Mouse (Mus musculus) CH12.LX (cell line): ENCODE data around the gene A3galt2. TPM values are rescaled to one million over a fixed set of nuclear protein-coding genes. Genes with fewer than 3 reads are reported as not detected.
A peak's percentile ranks its signal among the peaks of the same experiment; 100 is the strongest.

Experiments used
- DNase-seq: peaks from one replicate; pipeline ENCODE4 v3.0.0-alpha.2; 2013; ENCODE audit errors: extremely low read depth
- H3K27ac ChIP-seq: 2 replicates; pipeline ENCODE4 v1.5.1; 2012; ENCODE audit warnings: low read depth, mild to moderate bottlenecking, control low read depth, moderate library complexity; ENCODE audit not compliant: insufficient read depth
- H3K27me3 ChIP-seq: replicated peaks from 2 replicates; pipeline ENCODE3; 2012; ENCODE audit warnings: inconsistent platforms
- H3K36me3 ChIP-seq, 2 experiments: replicated peaks in 1 of 2; 2 replicates each; pipeline versions ENCODE3 to v1.6.1; 2012; ENCODE audit warnings: inconsistent platforms in 1 of 2, low read length in 1 of 2, mild to moderate bottlenecking in 1 of 2, mixed read lengths in 1 of 2, moderate library complexity in 1 of 2; ENCODE audit not compliant: control insufficient read depth in 1 of 2, insufficient read depth in 1 of 2
- H3K4me1 ChIP-seq, 2 experiments: 2 replicates each; pipeline ENCODE4 v1.6.1; 2012; ENCODE audit warnings: inconsistent platforms in 1 of 2, moderate library complexity in 1 of 2; ENCODE audit not compliant: insufficient read depth in 2 of 2, control insufficient read depth in 1 of 2
- H3K4me2 ChIP-seq: 2 replicates; pipeline ENCODE4 v1.6.1; 2012; ENCODE audit warnings: low read depth, mild to moderate bottlenecking, control low read depth; ENCODE audit not compliant: poor library complexity, insufficient read depth, severe bottlenecking
- H3K4me3 ChIP-seq, 3 experiments: fragments of 150-350 bp in 1 of 3; sonication (generic) in 1 of 3; replicated peaks in 1 of 3; 2 replicates each; pipeline versions ENCODE3 to v1.5.1; 2011 to 2012; ENCODE audit warnings: low read depth in 2 of 3, low read length in 2 of 3, mild to moderate bottlenecking in 2 of 3, moderate library complexity in 2 of 3, control low read depth in 1 of 3, improper control_type of control experiment in 1 of 3, inconsistent platforms in 1 of 3, mixed read lengths in 1 of 3; ENCODE audit not compliant: poor library complexity in 1 of 3
- H3K79me2 ChIP-seq: replicated peaks from 2 replicates; pipeline ENCODE4 v1.6.1; 2012; ENCODE audit warnings: mild to moderate bottlenecking, moderate library complexity; ENCODE audit not compliant: control insufficient read depth, poor library complexity, insufficient read depth, severe bottlenecking; ENCODE audit errors: extremely low read depth
- H3K9ac ChIP-seq: 2 replicates; pipeline ENCODE4 v1.6.1; 2012; ENCODE audit warnings: low read depth, mild to moderate bottlenecking, control low read depth, moderate library complexity; ENCODE audit not compliant: insufficient read depth
- H3K9me3 ChIP-seq: replicated peaks from 2 replicates; pipeline ENCODE3; 2012; ENCODE audit warnings: low read length, inconsistent platforms, mixed read lengths
- CHD1 ChIP-seq: IDR thresholded peaks from 2 replicates; pipeline ENCODE4 v1.6.1; 2012; ENCODE audit warnings: low read depth, low read length, improper control_type of control experiment, inconsistent platforms
- ELF1 ChIP-seq: IDR thresholded peaks from 2 replicates; pipeline ENCODE4 v1.6.1; 2014; ENCODE audit warnings: low read depth, mild to moderate bottlenecking, inconsistent platforms, low read length, improper control_type of control experiment
- IRF4 ChIP-seq: IDR thresholded peaks from 2 replicates; pipeline ENCODE4 v1.6.1; 2014; ENCODE audit warnings: low read depth, mild to moderate bottlenecking, inconsistent platforms, low read length, improper control_type of control experiment
- JUN ChIP-seq: IDR thresholded peaks from 2 replicates; pipeline ENCODE4 v1.6.1; 2011; ENCODE audit warnings: low read depth, mild to moderate bottlenecking, low read length, improper control_type of control experiment, moderate library complexity; ENCODE audit not compliant: insufficient read depth
- MAX ChIP-seq: IDR thresholded peaks from 2 replicates; pipeline ENCODE4 v1.6.1; 2011; ENCODE audit warnings: low read length, improper control_type of control experiment
- MAZ ChIP-seq: IDR thresholded peaks from 2 replicates; pipeline ENCODE4 v1.6.1; 2012; ENCODE audit warnings: low read depth, mild to moderate bottlenecking, inconsistent platforms, low read length, improper control_type of control experiment, moderate library complexity
- MYC ChIP-seq: IDR thresholded peaks from 2 replicates; pipeline ENCODE4 v1.6.1; 2011; ENCODE audit warnings: low read depth, mild to moderate bottlenecking, improper control_type of control experiment, low read length
- NELFE ChIP-seq: IDR thresholded peaks from 2 replicates; pipeline ENCODE4 v1.6.1; 2011; ENCODE audit warnings: low read depth, low read length, improper control_type of control experiment
- PAX5 ChIP-seq: IDR thresholded peaks from 2 replicates; pipeline ENCODE4 v1.6.1; 2012; ENCODE audit warnings: low read length, inconsistent platforms, mixed read lengths
- RAD21 ChIP-seq: IDR thresholded peaks from 2 replicates; pipeline ENCODE4 v1.6.1; 2011; ENCODE audit warnings: low read depth, mild to moderate bottlenecking, low read length, improper control_type of control experiment, moderate library complexity
- SIN3A ChIP-seq: IDR thresholded peaks from 2 replicates; pipeline ENCODE4 v1.6.1; 2012; ENCODE audit warnings: low read length, improper control_type of control experiment, inconsistent platforms
- USF2 ChIP-seq: conservative IDR thresholded peaks from 2 replicates; pipeline ENCODE4 v1.6.1; 2011; ENCODE audit warnings: low read depth, low read length, improper control_type of control experiment
- ZNF384 ChIP-seq: IDR thresholded peaks from 2 replicates; pipeline ENCODE4 v1.6.1; 2012; ENCODE audit warnings: low read depth, low read length, improper control_type of control experiment, inconsistent platforms
- dilution Hi-C: fragments of 300-500 bp; cut with MboI; formaldehyde crosslinking; loops from 2 replicates; pipeline ENCODE4 v1.14.3; 2020; ENCODE audit warnings: low sequenced_read_pairs; ENCODE audit not compliant: extremely low pct_unique_long_range_greater_than_20kb, extremely low pct_ligation_motif_present
- in situ Hi-C: fragments of 300-500 bp; cut with MboI; formaldehyde crosslinking; loops from 3 replicates; pipeline ENCODE4 v1.14.3; 2019; ENCODE audit warnings: low sequenced_read_pairs, low pct_ligation_motif_present, low pct_unique_long_range_greater_than_20kb, mixed read lengths
- polyA plus RNA-seq: library from polyadenylated mRNA; unstranded; fragments of >175 nt; gene quantifications from 2 replicates; pipeline ENCODE4 v1.2.1, GENCODE M21; 2012; ENCODE audit warnings: low read depth; ENCODE audit not compliant: insufficient read length
- total RNA-seq, 2 experiments: library from RNA; depleted of rRNA; stranded (reverse); fragments of 300-350 nt in 1 of 2; fragments of >200 nt in 1 of 2; gene quantifications; 2 replicates each; pipeline ENCODE4 v1.2.3; 2012 to 2014

The A3galt2 gene
- total and polyA plus RNA-seq, 3 experiments, result 0.04 to 0.11 TPM; not detected in 1

DNA sequence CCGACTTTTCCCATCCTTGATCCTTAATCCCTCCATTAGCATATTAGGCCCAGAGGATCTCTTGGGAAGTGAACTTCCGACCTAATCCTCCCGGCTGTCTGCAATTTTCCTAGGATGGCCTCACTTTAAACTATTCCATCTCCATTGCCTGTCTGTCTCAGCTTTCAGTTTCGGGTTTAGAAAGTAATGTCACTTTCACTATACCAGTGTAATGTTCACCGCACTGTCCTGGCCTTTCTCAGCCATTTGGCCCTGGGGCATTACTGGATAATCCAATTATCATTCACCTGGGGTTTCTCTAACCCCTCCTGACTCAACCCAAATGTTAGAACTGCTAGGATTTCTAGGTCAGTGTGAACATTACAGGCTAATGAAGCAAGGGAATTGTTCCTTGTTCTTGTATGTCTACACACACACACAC, 26.7 kb upstream of the A3galt2 start:
- peaks cover 0 to 35% of the 10 kb centered on the region in 2 experiments for H3K36me3 ChIP-seq
- peaks cover 7 to 40% of the 10 kb centered on the region in 2 experiments for H3K4me1 ChIP-seq
- peak overlapping the region; percentile 70 for H3K4me2 ChIP-seq
- peaks cover 43% of the 10 kb centered on the region for H3K79me2 ChIP-seq
- DNase-seq, result no peak
- H3K9me3 ChIP-seq, result no peaks in the 10 kb centered on the region
- H3K27ac ChIP-seq, result peak overlapping the region; percentile 9; the same call in 1 of the 2 replicates
- H3K27me3 ChIP-seq, result no peaks in the 10 kb centered on the region
- H3K4me3 ChIP-seq, result peak overlapping the region; percentile 79 to 89 (median 88)
- in situ Hi-C loops (no loop called here), dilution Hi-C loops (no loop called here)
- TF ChIP-seq ELF1 (no peak), CHD1 (peak; percentile 79), MAZ (no peak), SIN3A (0 out of 2 replicates have a peak, but pooled peaks have one; percentile 6)
- peak overlapping the region; percentile 94 for H3K9ac ChIP-seq

DNA sequence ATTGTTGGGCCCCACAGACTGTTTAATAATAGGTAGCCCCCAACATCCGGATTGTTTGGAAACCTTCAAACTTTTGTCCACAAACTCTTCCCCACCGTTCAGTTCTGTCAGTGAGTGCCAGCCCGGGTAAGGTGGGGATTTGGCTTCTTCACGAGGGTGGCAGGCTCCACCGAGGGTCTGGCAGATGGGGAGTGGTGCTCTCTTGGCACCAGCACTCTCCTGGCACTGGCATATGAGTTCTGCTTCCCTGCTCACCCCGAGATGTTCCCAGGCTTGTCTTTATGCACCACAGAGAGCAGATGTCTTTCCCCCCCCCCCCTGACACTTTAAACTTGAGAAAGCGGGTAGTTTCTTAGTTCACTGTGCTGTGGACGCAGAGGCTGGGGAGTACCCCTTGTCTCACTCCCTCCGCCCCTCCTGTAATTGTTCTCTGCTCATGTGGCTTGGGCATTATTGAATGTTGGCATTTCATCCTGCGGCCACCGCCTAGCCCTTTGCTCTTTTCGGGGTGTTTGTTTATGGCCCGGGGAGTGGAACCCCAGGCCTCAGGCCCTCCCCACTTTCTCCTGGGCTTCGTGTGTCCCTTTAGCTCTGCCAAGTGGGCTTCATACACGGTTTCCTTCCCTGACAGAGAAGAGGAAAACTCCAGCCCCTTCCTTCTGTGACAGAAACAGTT, 26.0 kb upstream of the A3galt2 start:
- no peak for DNase-seq
- peaks cover 43% of the 10 kb centered on the region for H3K79me2 ChIP-seq
- peaks cover 0 to 30% of the 10 kb centered on the region in 2 experiments for H3K36me3 ChIP-seq
- H3K4me1 ChIP-seq, result peaks cover 13 to 47% of the 10 kb centered on the region in 2 experiments
- peak overlapping the region; percentile 70 for H3K4me2 ChIP-seq
- no peaks in the 10 kb centered on the region for H3K9me3 ChIP-seq
- dilution Hi-C loops (no loop called here), in situ Hi-C loops (no loop called here)
- H3K9ac ChIP-seq, result peak overlapping the region; percentile 94
- H3K4me3 ChIP-seq, result peak overlapping the region; percentile 79 to 89 (median 88)
- no peak overlapping the region for H3K27ac ChIP-seq
- H3K27me3 ChIP-seq, result no peaks in the 10 kb centered on the region
- TF ChIP-seq ELF1, result no peak
- TF ChIP-seq JUN, result no peak
- TF ChIP-seq MYC, result no peak
- TF ChIP-seq ZNF384, result no peak
- no peak for TF ChIP-seq PAX5
- TF ChIP-seq USF2, result no peak
- no peak for TF ChIP-seq NELFE
- TF ChIP-seq RAD21, result no peak

DNA sequence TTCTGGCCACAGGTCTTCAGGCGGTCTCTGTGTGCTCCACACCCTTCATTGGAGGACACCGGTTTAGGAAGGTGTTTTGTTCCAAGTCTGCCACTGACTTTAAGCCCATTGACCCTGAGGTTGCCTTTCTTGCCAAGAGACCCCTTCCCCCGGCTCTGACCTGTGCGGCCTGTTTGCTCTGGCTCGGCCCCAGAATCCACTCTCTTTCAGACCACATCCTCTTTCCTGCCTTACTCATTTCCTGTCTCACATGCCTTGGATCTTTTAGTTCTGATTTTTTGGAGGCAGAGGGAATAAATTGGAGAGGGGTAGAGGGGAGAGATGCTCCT, 25.5 kb upstream of the A3galt2 start:
- Histone ChIP-seq H3K27ac (no peak overlapping the region), H3K9ac (peak overlapping the region; percentile 94), H3K9me3 (no peaks in the 10 kb centered on the region), H3K4me1 (peaks cover 18 to 52% of the 10 kb centered on the region in 2 experiments), H3K4me2 (peak overlapping the region; percentile 70), H3K36me3 (peaks cover 0 to 26% of the 10 kb centered on the region in 2 experiments), H3K79me2 (peaks cover 43% of the 10 kb centered on the region), H3K27me3 (no peaks in the 10 kb centered on the region), H3K4me3 (peak overlapping the region; percentile 79 to 89 (median 88))
- TF ChIP-seq MAX (no peak), IRF4 (0 out of 2 replicates have a peak, but pooled peaks have one; percentile 14)
- in situ Hi-C loops, result no loop called here
- dilution Hi-C loops, result no loop called here
- no peak for DNase-seq
